Mouse (Mus musculus) cerebellum, postnatal 4 days (tissue): ENCODE results near the gene Cldn10.

ENCODE experiments used
- DNase-seq, 2 experiments: peaks; one replicate each; pipeline ENCODE4 v3.0.0; 2022; ENCODE audit warnings: low spot score in 2 of 2, mixed read lengths in 1 of 2

The Cldn10 gene

DNA sequence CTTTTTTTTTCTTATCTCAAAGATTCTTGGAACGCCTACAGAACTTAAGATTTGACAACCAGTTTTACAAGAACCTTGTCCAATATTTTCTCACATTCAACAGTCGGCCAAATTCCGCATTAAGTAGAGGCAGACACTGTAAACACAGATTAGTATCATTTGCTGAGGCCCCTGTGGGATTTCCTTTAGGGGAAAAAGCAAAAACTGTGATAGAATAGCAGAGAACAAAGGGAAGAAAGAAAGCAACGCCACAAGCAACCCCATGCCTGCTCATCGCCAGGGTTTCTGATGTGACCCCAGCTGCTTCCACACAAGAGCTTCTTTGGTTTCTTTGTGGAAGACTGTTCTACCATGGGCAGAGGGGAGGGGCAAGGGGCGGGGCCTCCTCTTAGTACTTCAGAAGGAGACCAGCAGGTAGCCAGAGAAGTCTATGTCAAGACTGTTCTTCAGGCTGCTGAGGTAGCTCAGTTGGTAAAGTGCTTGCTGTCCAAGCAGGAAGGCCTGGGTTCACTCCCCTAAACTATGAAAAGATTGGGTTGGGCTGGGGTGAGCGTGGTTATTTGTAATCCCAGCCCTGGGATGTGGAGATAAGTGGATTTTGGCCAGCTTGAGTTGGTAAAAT, 39.7 kb downstream of the Cldn10 start:
- DNase-seq, result no peak

DNA sequence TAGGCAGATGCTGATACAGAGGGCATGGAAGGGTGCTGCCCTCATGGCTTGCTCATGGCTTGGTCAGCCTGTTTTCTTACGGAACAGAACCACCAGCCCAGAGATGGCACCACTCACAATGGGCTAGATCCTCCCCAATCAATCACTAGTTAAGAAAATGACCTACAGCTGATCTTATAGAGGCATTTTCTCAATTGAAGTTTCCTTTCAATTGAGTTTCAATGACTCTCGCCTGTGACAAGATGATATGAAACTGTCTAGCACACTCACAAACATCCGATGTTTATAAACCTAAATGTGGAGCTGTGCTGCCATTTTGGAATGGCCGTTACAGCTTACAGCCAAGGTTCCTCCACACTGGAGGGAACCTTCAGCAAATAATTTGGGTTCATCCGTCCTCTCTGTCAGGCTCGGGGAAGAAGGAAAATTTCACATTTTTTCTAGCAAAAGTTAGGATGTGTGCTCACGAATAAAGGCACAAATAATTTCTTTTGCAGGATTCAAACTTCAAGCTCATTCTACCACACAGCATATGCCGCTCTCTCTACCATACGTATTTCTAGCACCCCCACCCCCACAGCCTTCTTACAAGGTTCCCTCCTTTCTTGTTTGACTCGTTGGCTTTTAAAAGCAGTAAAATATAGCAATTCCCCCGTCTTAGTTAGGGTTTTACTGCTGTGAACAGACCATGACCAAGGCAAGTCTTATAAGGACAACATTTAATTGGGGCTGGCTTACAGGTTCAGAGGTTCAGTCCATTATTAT, 41.8 kb downstream of the Cldn10 start:
- DNase-seq, result no peak

DNA sequence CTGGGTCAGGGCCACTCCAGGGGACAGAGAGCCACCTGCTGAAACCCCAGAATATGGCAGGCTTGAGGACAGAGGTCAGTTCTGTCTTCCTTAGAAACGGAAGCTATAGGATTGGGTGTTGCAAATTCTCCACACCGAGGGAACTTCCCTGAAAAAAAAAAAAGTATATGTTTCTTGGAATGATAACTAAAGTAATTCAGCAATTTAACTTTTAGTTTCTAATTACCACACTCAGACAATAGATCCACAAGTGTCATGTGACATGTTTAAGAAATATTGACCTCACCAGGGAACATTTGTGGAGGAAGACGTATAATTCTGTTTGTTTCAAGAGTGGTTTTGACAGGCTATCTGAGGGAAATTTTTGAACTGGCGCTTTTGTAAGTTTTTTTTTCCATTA, 43.9 kb downstream of the Cldn10 start:
- no peak for DNase-seq

DNA sequence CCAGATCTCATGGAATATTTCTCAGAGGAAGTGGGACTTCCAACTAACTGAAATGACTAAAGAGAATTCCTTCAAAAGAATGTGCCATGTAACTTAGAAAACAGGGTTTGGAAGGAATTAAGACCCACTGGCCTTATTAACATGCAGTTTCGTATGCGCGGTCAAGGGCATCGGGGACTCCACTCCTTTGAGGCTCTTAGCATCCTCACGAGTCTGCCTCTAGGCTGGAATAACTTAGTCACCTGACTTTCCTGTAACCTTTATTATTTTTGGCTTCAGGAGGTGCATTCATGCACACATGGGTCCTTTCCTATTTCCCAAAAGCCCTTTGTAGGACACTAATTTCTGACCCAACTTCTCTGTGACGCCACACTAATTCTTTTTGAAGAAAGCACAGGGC, 45.5 kb downstream of the Cldn10 start:
- DNase-seq, result no peak

DNA sequence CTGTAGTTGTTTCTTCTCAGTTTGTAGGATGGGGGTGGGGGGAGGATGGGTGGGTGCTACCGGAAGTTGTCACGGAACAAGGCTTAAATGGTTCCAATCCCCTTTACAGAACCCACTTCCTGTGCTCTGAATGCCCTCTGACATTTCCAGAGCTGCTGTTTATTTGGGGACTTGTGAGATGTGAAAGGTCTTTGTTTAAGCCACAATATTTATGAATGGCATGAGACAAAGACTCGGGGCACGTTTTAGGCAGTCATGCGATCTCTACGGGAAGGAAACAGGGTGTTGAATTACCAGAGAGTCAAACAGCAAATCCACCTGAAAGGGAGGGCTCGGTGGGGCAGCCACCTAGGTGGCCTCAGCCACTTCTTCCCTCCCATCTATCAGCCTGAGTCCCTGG, 46.6 kb downstream of the Cldn10 start:
- DNase-seq, result no peak

DNA sequence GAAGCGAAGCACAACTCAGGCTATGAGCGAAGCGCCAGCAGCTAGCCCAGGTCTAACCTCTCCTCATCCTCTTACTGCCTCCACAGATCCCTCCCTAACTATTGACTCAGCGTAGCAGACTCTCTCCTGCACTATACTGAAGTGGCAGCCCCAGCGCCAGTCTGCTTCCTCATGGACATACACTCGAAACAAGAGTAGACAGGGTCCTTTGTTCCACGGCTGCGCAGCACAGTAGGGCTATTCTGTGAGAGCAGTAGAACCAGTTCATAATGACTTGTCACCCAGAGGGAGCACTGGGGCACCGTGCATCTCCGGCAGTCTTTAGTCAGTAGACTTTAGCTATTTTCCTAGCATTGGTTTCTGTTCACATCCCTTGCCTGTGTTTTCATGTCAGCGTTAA, 48.4 kb downstream of the Cldn10 start:
- DNase-seq, result no peak

DNA sequence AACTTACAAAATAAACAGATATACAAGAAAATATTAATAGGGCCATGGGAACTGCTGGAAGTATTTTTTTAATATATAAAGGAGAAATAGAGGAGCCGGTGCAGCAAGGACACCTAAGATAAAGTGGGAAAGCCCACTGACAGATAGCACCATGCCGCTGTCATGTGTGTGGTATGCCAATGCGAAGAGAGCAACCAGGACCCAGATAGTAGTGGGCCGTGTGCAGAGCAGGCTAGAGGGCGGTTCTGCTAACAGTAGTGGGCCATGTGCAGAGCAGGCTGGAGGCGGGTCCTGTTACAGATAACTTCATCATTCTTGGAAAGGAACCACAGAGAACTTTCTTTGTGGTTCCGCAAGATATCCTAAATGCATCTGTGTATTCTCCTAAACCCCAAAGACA, 49.0 kb downstream of the Cldn10 start:
- DNase-seq, result no peak

DNA sequence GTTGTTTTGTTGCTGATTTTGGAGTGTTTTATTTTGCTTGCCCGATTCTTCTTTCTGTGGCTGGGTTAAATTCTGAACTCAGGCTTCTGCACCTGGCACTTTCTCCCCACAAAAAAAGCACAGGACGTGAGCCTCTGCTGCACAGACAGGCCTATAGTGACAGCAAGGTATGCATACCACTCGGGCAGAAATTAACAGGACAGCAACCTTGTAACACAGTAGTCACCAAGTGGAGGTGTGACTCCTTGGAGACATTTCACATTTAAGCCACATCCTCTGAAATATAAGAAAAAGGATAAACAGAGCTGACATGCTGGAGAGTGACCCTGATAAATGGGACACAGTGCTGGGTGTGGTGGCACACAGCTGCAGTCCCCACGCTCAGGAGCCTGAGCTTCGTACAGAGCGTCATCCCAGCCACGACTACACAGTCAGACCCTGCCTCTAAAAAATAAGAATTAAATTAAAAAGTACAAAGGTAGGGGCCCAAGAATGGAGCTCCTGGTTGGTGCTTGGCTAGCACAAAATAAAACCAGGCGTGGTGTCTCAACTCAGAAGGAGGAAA, 50.9 kb downstream of the Cldn10 start:
- no peak for DNase-seq

DNA sequence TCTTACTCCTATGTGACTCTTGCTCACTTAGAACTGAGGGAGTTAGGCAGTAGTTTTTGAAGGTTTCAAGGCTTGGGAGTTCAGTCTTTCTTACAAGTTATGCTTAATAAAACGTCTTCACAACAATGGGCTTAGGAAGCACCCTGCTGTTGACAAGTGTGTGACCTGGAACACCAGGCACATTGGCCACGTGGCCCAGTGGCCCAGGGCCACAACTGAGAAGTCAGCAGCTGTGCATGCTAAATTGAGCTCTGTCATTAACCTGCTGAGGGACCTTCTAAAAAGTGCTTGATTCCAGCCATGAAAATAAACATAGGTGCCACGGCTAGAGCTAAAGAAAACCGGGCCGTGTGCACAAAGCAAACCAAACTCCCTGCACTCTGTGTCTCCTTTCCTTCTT, 51.7 kb downstream of the Cldn10 start:
- no peak for DNase-seq

DNA sequence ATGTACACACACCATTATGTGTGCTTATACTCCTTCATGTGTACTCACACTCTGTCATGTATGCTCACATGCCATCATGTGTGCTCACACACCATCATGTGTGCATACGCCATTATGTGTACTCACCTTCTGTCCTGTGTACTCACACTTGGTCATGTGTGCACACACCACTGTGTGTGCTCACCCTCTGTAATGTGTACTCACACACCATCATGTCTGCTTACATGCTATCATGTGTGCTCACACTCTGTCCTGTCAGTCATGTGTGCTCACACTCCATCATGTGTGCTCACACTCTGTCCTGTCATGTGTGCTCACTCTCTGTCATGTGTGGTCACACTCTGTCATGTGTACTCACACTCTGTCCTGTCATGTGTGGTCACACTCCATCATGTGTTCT, 52.3 kb downstream of the Cldn10 start:
- DNase-seq, result no peak

DNA sequence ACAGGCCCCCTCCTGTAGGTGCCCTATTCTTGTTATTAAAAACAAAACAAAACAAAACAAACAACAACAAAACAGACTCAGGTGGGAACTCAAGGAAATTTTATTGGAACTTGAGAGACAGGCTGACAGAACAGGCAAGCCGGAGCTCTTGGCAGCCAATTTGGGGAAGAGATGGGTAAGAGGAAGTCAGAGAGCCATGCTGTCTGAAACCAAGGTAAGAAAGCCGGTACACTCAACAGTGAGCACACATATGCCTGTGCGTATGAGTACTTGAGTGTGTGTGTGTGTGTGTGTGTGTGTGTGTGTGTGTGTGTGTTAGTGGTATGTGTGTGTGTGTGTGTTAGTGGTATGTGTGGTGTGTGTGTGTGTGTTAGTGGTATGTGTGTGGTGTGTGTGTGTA, 54.6 kb downstream of the Cldn10 start:
- no peak for DNase-seq

DNA sequence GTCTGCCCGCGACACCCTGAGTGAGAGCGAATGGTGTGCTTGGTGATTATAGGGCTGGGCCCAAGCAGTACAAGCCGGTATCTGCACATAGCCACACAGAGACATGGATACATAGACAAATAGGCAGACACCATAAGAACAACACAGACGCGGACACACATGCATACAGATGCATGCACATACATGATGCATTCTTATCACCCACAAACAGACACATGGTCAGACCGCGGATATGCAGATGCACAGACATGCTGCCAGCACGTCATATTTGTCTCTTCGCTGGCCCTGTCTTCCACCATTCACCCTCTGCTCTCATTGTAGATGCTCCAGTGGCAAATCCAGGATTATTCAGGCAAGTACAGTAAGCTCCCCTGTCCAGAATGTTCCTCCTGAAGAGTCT, 59.1 kb downstream of the Cldn10 start:
- no peak for DNase-seq

DNA sequence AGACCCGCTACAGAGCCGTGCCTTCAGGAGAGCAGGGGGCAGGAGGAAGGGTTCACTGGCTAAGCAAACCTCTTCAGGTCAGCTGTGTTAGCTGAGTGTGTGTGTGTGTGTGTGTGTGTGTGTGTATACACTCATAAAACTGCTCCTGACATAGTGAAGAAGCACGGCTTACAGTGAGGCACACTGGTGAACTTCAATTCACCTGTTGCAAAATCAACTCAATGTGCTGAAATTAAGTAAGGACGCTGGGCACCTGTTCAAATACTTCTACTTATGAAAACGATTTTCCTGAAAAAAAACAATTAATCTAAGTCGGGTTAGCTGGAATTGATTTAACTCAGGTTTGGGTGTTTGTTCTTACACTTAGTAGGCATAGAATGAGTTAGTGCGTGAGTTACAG, 60.5 kb downstream of the Cldn10 start:
- DNase-seq, result no peak

DNA sequence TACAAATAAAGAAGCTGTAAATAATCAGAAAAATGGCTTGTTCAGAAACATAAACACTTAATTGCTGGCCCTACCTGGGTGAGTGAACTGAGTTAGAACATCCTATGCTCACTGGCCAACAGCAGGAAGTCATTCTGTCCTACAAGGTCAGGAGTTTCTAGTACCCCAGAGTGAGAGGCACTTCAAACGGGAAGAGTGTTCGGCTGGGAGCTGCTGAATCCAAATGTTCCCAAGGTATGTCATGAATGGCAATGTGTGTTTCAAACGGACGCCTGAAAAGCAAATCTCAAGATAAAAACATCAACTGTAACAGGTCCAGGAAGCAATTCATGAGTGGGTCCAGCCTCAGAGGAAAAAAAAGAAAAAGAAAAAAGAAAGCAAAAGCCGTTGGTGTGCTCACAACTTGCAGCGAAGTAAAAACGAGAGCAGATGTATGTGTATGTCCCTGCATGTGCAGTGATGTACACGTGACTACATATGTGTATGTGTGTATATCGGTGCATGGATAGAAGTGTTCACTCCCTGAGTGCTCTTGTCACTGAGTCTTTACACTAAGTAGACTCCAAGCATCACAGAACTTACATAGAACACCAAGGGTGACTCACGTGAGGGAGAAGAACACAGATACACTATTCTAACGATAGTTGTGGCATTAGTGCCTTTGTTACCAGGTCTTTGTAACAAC, 62.4 kb downstream of the Cldn10 start:
- no peak for DNase-seq

DNA sequence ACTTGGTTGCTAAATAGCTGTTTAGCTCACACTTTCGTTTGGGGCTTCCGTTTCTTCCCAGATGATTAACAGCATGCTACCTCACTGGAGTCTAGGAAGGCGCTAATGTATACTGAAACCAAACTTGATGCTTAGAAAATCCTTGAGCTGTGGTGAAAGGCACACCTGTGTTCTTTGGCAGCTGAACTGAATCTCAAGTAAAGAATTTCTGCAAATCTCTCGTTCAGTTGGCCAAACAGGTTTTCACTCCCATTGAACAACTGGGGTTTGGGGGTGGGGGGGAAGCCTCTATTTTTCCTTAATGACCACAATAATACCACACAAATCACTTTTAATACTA, 63.0 kb downstream of the Cldn10 start:
- no peak for DNase-seq

DNA sequence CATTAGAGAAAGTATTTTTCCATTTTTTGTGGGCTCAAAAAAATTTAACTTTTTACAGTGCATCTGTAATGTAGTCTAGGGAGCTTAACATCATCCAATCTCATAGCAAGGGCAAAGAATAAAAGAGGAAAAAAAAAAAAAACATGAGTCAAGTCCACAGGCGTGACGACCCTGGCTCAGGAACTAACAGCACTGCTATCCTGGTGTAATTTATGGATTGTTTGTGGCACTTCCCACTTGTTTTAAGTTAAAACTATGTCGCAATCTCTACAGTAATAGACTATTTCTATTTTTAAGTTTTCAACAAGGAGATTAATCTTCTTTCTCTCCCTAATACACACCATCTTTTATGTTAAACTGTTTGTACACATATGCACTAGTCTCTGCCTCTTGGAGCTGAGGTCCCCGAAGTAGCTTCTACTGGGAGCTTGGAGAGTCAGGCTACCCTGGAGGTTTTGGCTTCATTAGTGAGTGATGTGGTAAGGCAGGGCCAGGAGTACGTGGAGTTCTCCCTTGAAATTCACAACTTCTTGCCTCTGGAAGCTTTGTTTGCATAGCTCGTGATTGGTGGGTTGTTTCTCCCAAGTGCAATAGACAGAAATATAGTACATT, 63.9 kb downstream of the Cldn10 start:
- DNase-seq, result no peak

DNA sequence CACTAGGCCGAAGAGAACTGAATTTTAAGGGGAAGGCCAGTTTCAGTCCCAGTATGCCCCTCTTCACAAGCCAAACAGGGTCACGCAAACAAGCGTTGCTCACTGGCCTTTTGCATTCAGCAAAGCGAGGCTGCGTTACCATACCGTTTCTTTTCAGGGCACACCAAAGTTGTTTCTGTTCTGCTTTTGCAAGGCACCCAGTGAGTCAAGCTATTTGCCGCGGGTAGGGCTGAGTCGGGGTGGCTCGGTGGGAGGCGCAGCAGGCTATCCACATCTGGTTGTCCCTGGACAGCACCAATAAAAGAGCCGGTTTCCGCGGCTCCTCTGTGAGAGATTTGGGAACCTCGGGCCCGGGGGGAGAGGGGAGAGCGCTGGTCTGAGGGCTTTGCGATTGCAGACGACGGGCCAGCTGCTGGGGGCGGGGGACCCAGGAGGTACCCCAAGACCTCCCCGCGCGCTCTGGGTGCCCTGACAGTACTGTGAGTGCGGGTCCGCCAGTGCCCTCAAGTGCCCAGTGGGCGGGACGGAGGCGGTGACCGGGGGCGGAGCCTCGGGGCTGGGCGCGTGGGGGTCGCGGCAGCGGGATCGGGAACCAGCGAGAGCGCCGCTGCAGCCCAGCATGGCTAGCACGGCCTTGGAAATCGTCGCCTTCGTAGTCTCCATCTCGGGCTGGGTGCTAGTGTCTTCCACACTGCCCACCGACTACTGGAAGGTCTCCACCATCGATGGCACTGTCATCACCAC, 66.8 kb downstream of the Cldn10 start:
- peak; percentile 24 to 50 for DNase-seq

DNA sequence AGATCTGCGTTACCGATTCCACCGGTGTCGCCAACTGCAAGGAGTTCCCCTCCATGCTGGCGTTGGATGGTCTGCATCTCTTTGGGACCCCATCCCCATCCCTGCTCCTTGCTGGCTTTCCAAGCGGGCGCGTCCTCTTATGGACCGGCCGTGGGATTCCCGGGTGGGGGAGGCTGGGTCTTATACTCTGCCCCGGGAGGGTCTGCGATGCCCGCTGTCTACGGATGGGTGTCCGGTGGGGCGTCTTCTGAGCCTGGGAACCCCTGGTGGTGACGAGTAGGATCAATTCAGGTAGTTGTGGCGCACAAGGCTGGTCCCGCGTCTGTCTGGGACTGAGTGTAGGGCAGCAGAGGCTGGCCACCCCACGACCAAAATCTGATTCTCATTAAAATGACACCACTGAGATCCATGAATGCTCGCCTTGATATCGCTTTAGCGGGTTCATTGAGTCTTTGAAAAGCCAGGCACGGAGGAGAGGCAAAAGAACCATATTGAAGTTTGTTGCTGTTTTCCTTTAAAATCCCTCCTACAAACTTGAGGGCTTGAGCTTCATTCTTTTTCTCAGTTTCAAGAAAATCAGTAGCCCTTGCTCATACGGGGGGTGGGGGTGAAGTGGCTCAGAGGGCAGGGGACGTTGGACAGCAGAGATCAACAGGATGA, 67.6 kb downstream of the Cldn10 start:
- DNase-seq, result no peak

DNA sequence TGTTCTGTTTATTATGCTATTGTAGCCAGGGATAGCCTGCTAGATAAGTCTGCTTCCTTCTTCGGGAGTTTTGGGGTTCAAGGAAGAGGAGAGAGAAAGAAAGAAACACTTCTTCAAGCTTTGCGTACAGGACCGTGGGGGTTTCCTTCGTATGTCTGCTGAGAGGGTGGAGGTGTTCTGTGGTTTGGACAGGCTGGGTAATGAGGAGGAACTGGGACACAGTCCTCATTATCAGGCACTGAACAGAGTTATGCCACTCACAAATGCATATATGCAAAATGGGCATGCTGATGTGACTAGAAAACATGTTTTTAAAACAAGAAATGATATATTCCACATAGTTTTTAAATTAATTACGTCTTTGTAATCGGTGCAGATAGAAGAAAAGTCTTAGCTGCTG, 68.9 kb downstream of the Cldn10 start:
- no peak for DNase-seq

DNA sequence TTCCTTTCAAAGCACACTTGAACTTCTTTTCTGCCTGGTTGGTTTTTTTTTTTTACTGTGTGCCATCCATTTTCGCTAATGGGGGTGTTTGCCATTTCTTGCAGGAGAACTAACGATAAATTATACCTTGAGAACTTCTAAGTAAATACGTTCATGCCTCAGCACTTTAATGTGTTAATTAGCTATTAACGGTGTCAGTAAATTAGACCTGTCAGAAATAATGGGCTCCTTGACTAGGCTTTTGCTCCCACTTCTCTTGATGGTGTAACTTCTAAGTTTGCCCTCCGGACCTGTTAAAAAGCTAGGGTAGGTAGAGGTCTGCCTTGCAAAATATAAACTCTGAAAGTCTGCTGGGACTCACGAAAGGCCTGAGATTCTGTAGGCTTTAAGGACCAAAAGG, 70.6 kb downstream of the Cldn10 start:
- no peak for DNase-seq

DNA sequence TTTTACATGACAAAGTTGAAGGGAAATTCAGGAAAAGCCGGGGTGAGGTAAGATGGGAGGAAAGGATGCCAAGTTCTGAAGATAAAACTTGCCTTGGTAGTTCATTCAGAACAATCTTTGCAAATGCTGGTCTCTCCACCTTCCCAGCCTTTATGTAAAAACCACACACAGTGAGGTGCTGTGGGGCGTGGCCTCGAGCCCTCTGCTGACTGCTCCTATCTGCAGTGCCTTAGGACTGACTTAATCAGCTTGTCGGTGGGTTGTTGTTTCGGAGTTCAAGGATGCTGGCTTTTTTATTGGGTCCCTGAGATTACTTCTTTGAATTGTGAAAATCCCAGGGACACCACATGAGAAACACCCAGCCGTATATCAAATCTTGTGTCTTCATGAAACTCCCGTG, 74.5 kb downstream of the Cldn10 start:
- no peak for DNase-seq
